Mouse (Mus musculus) hindbrain, postnatal 0 days (tissue): Measurements from ENCODE around the gene Hist3h2ba. TPM values are rescaled to one million over a fixed set of nuclear protein-coding genes. Genes with fewer than 3 reads are reported as not detected.
"Not testable (repeated sequence)": the region's sequence is repeated elsewhere in the genome, so short reads cannot be mapped to it uniquely, and the experiment has no call there.

Source experiments
- ATAC-seq: fragments of 200-750 bp; cut with Nextera tagmentation; 2 replicates; pipeline ENCODE4 v1.8.0; 2017; ENCODE audit warnings: mild to moderate bottlenecking, moderate TSS enrichment, moderate library complexity
- DNase-seq: peaks from one replicate; pipeline ENCODE4 v3.0.0-alpha.2; 2015; ENCODE audit warnings: low spot score
- H3K27ac ChIP-seq: fragments of 300-500 bp; sonication (generic); 2 replicates; pipeline ENCODE4 v1.5.1; 2014; ENCODE audit warnings: mild to moderate bottlenecking
- H3K27me3 ChIP-seq: fragments of 300-500 bp; sonication (generic); 2 replicates; pipeline ENCODE4 v1.6.1; 2014; ENCODE audit warnings: low read length, mixed read lengths; ENCODE audit not compliant: insufficient read depth
- H3K36me3 ChIP-seq: fragments of 300-500 bp; sonication (generic); 2 replicates; pipeline ENCODE4 v1.6.1; 2014; ENCODE audit warnings: low read length, mixed read lengths; ENCODE audit not compliant: insufficient read depth
- H3K4me1 ChIP-seq: fragments of 300-500 bp; sonication (generic); 2 replicates; pipeline ENCODE4 v1.6.1; 2014; ENCODE audit warnings: antibody characterized with exemption, low read length, mixed read lengths; ENCODE audit not compliant: insufficient read depth
- H3K4me2 ChIP-seq: fragments of 300-500 bp; sonication (generic); 2 replicates; pipeline ENCODE4 v1.6.1; 2014; ENCODE audit warnings: low read depth, mild to moderate bottlenecking, low read length, moderate library complexity, mixed read lengths
- H3K4me3 ChIP-seq: fragments of 300-500 bp; sonication (generic); 2 replicates; pipeline ENCODE4 v1.5.1; 2014; ENCODE audit warnings: low read length
- H3K9ac ChIP-seq: fragments of 300-500 bp; sonication (generic); replicated peaks from 2 replicates; pipeline ENCODE4 v1.6.1; 2014; ENCODE audit warnings: mild to moderate bottlenecking, low read length, moderate library complexity, mixed read lengths
- H3K9me3 ChIP-seq: fragments of 300-500 bp; sonication (generic); 2 replicates; pipeline ENCODE4 v1.6.1; 2016; ENCODE audit warnings: low read length, mixed read lengths
- CTCF ChIP-seq: IDR thresholded peaks from 2 replicates; pipeline ENCODE4 v1.5.1; 2016; ENCODE audit warnings: antibody characterized with exemption, control low read depth, low read depth
- WGBS: fragments of 180-500 bp; shearing (Covaris S2); extraction: QIAGEN DNeasy Blood & Tissue Kit; methylation state at CpG from one replicate; pipeline ENCODE4 v1.1.7; 2014; 5-methylcytosine and 5-hydroxymethylcytosine counted together
- polyA plus RNA-seq: library from polyadenylated mRNA; unstranded; fragments of >200 nt; fragmentation: Nextera tagmentation; extraction: Ambion mirVana; gene quantifications from 2 replicates; pipeline ENCODE4 v1.2.1, GENCODE M21; 2015
- total RNA-seq: library from RNA; depleted of rRNA; stranded (reverse); fragments of >200 nt; gene quantifications from 2 replicates; pipeline ENCODE4 v1.2.3, GENCODE M21; 2014

Gene Hist3h2ba
- total and polyA plus RNA-seq, 2 experiments from 2014 or later: 103 to 625 TPM

DNA sequence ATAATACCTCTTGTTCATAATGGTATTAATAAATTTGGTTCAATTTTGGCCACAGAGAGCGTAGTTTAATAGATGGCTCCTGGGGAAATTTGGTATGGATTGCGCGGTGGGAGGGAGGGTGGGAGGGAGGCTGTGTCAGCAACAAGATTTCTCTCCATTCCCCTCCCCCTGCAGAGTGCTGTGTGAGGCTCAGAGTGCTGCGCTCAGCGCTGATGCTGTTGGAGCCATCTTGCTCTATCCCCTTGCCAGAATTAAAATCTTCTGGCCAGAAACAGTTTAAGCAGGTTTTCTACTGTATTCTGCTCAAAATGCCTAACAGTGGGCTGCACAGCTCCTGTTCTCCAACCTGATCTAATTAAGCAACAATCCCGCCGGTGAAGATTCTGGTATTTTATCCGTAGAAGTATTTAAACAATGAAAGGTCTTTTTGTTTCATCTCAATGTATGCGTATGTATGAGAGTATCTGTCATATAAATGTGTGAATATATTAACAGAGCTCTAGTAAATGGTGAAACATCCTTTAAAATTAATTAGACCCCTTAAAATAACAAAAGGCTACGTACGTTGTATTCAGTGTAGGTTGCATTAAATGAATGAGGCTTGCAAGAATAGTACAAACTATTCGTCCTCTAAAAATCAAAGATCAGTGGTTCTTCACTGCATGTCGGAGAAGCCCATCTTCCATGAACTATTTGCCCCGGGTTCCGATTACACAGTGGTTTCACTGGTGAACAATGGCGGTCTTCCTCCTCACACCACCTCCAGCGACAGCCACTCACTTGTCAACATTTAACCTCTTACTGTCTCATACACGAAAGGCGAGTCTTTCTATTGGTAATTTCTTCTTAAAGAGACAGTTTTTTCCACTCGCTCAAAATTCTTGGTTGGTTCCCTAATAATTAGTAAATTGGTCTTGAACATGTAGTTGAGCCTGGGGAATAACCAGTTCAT, 1.0 kb downstream of the Hist3h2ba start:
- peak overlapping the region; percentile 97 for H3K27ac ChIP-seq
- TF ChIP-seq CTCF: no peak
- DNase-seq: peak; percentile 92
- H3K27me3 ChIP-seq: no peaks in the 10 kb centered on the region
- peak overlapping the region; percentile 80 for H3K9ac ChIP-seq
- ATAC-seq: peak; percentile 62
- peak overlapping the region; percentile 68 for H3K4me2 ChIP-seq
- H3K36me3 ChIP-seq: no peaks in the 10 kb centered on the region
- peak overlapping the region; percentile 56 for H3K4me3 ChIP-seq
- H3K4me1 ChIP-seq: no peaks in the 10 kb centered on the region
- 4% methylated on average over 20 of the region's 20 CpGs for WGBS
- H3K9me3 ChIP-seq: no peaks in the 10 kb centered on the region

- Histone ChIP-seq H3K27me3 (no peaks in the 10 kb centered on the region), H3K4me1 (no peaks in the 10 kb centered on the region), H3K27ac (peak overlapping the region; percentile 97), H3K9me3 (no peaks in the 10 kb centered on the region), H3K4me2 (peak overlapping the region; percentile 68), H3K4me3 (no peak overlapping the region), H3K36me3 (no peaks in the 10 kb centered on the region), H3K9ac (no peak overlapping the region)
- no peak for DNase-seq
- no peak for ATAC-seq
- TF ChIP-seq CTCF: no peak
- WGBS: 38% methylated on average over 5 of the region's 5 CpGs
Observed at GRCm38 (mm10) chr11:58951210-58951609, 2.5 kb downstream of the Hist3h2ba start.

- H3K36me3 ChIP-seq: no peaks in the 10 kb centered on the region
- no peaks in the 10 kb centered on the region for H3K9me3 ChIP-seq
- H3K27ac ChIP-seq: peak overlapping the region; percentile 99
- H3K4me2 ChIP-seq: peak overlapping the region; percentile 82
- WGBS: under 1% methylated on average over 33 of the region's 33 CpGs
- H3K4me3 ChIP-seq: peak overlapping the region; percentile 89
- H3K27me3 ChIP-seq: no peaks in the 10 kb centered on the region
- peak; percentile 78 for DNase-seq
- H3K4me1 ChIP-seq: peaks cover 14% of the 10 kb centered on the region
- peak overlapping the region; percentile 90 for H3K9ac ChIP-seq
- ATAC-seq: peak; percentile 0
- peak; percentile 22; the same call in 1 of the 2 replicates for TF ChIP-seq CTCF
Observed at GRCm38 (mm10) chr11:58953351-58954169, 4.8 kb downstream of the Hist3h2ba start.

DNA sequence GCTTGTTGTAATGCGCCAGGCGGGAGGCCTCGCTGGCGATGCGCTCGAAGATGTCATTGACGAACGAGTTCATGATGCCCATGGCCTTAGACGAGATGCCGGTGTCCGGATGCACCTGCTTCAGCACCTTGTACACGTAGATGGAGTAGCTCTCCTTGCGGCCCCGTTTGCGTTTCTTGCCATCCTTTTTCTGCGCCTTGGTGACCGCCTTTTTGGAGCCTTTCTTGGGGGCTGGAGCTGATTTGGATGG, 5.4 kb downstream of the Hist3h2ba start:
- not testable (repeated sequence) for H3K9me3 ChIP-seq, DNase-seq, ATAC-seq, H3K36me3 ChIP-seq, H3K27me3 ChIP-seq
- peak overlapping the region; percentile 82 for H3K4me2 ChIP-seq
- peak overlapping the region; percentile 90 for H3K9ac ChIP-seq
- under 1% methylated on average over 17 of the region's 17 CpGs for WGBS
- peak overlapping the region; percentile 89 for H3K4me3 ChIP-seq
- peak overlapping the region; percentile 99 for H3K27ac ChIP-seq
- H3K4me1 ChIP-seq: peaks cover 14% of the 10 kb centered on the region

DNA sequence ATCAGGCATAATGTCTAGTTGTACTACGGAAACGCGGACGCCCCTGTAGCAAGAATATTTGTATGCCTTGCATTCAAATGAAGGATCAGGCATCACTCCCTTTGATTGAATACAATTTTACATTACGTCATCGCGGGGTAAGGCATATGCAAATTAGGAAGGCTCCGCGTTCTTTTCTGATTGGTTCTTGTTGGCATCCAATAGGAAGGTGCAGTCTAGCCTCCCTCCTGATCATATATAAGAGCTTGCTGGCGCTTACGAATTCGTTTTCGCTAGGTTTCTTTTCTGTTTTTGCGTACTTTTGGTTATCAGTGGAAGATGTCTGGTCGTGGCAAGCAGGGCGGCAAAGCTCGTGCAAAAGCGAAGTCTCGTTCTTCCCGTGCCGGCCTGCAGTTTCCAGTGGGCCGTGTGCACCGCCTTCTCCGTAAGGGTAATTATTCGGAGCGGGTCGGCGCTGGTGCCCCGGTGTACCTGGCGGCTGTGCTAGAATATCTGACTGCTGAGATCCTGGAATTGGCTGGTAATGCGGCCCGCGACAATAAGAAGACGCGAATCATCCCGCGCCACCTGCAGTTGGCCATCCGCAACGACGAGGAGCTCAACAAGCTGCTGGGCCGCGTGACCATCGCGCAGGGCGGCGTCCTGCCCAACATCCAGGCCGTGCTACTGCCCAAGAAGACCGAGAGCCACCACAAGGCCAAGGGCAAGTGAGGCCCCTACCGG, 5.9 kb downstream of the Hist3h2ba start, which contains the start of the genes Hist3h2a and Trim17:
Gene Hist3h2a, plus strand, starts transcription at position 266 of the 723 bp plus-strand sequence.
Gene Trim17, plus strand, starts transcription at position 266 of the 723 bp plus-strand sequence.
- Histone ChIP-seq H3K36me3 (no peaks in the 10 kb centered on the region), H3K9me3 (no peaks in the 10 kb centered on the region), H3K4me1 (peaks cover 14% of the 10 kb centered on the region), H3K27me3 (no peaks in the 10 kb centered on the region), H3K27ac (peak within 1 kb of the TSS; percentile 99), H3K4me3 (peak within 1 kb of the TSS; percentile 89), H3K4me2 (peak within 1 kb of the TSS; percentile 82), H3K9ac (peak within 1 kb of the TSS; percentile 90)
- DNase-seq: peak; percentile 99
- ATAC-seq: peak; percentile 92
- WGBS: under 1% methylated on average over 49 of the region's 49 CpGs
- TF ChIP-seq CTCF: peak; percentile 76
